Mouse (Mus musculus) gastrocnemius, postnatal 10 days (tissue): ENCODE data around the gene Acad12. TPM values are rescaled to one million over a fixed set of nuclear protein-coding genes. Genes with fewer than 3 reads are reported as not detected.

Experiments
- DNase-seq: peaks from one replicate; pipeline ENCODE4 v3.0.0; 2021; ENCODE audit warnings: mixed read lengths
- total RNA-seq, 2 experiments: library from RNA; stranded (reverse); gene quantifications; 2 replicates each; pipeline ENCODE4 v1.2.3; 2021

The Acad12 gene
- total RNA-seq, 2 experiments from 2014 or later: 10.1 to 10.3 TPM

DNA sequence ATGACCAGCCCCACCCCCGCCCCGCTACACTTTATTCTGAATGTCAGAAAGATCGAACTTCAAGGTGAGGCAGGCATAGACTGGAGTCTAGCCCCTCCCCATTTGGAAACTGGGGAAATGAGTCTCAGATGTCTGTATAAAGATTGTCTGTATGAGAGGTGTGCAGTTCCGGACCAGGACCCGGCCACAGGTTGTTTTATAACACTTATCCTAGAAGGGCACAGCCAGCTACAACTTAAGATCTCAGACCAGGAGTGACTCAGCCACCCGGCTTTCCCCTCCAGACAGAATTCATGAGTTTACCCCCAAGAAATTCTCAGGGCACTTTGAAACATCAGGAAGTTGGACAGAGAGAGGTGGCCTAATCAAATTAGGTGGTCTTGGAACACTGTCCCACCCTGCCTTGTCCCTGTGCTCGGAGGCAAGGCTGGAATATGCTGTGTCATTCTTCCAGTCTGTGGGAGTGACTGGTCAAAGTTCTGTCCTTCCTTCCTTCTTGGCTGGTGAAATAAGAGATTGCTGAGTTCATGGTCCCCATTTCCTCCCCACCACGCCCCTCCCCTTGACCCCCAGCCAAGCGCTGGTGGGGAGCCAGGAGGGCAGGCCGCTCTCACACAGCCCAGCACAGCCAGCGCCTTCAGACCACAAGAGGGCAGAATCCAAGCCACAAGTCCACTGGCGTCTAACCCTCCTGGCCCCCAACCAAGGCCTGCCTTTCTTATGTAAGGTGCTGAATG lies 34.8 kb downstream of the Acad12 start:
- peak; percentile 95 for DNase-seq

DNA sequence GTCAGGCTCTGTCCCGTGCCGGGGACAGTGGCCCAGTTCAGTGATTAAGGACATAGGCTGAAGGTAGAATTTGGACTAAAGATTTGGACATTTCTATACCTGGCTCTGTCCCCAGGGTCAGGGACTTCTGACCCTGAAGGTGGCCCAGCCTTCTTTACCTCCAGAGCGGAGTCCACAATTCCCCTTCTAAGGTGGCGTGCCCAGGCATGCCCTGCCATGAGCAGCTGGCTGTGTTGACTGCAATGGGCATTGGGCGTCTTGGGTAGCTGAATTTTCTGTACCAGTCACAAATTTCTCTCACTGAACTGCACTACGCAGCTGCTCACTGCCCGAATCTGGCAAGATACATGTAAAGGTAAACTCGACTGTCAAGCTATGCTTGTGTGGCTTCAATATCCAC lies 36.8 kb downstream of the Acad12 start:
- no peak for DNase-seq

GRCm38 (mm10) chr5:121576927-121577488 lies 41.7 kb downstream of the Acad12 start:
- no peak for DNase-seq

GRCm38 (mm10) chr5:121575867-121576266 lies 42.9 kb downstream of the Acad12 start:
- no peak for DNase-seq

GRCm38 (mm10) chr5:121574145-121574544 lies 44.6 kb downstream of the Acad12 start:
- no peak for DNase-seq

GRCm38 (mm10) chr5:121570787-121571186 lies 48.0 kb downstream of the Acad12 start:
- no peak for DNase-seq

- no peak for DNase-seq
Measured at GRCm38 (mm10) chr5:121569881-121570420, 48.8 kb downstream of the Acad12 start.

GRCm38 (mm10) chr5:121566035-121566681 lies 52.6 kb downstream of the Acad12 start:
- no peak for DNase-seq

- peak; percentile 93 for DNase-seq
Measured at GRCm38 (mm10) chr5:121564468-121564895, 54.3 kb downstream of the Acad12 start.

DNA sequence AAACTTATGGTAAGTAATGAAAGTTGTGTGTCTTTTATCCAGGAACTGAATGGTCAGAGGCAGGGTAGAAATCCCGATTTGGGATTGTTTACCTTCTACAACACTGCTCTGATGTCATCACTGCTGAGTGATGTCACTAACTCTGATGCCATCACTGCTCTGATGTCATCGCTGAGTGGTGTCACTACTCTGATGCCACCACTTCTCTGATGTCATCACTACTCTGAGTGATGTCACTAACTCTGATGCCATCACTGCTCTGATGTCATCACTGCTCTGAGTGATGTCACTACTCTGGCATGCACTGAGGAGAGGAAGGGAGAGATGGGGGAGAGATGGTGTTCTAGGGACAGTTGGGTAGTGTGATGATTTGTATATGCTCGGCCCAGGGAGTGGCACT lies 56.3 kb downstream of the Acad12 start:
- no peak for DNase-seq

DNA sequence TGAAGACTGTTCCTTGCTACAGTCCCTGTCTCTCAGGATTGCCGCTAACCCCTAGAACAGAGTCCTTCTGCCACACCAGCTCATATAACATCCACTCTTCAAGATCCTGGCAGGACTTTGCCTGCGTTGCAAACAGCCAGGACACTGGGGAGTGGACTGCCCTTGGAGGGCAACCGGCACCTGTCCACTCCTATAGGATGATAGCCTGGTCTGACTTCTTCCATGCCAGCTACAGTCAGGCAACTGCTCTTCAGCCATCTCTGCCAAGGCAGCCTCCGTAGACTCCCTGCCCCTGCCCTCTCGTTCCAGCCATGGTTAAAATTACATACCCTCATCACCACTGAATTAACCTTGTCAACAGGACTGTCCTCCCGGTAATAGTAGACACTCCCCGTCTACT lies 69.5 kb downstream of the Acad12 start:
- DNase-seq: peak; percentile 33

DNA sequence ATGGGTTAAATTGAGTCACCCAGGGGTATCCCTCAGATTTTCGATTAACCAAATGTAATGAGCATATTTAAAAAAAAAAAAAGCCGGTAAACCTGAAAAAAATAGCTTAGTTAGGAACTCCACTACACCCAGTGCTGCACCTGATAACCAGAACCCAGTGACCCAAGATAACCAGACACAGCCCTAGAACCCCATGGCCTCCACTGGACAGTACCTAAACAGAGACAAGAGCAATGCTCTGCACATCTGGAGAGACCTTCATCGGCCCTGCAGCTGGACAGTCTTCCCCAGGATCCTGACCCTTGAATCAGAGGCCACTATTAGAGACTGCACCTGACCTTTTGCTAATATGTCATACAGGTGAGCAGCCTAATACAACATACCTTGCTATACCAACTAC lies 71.7 kb downstream of the Acad12 start:
- DNase-seq: no peak

Other genes starting within 250 kb of the Acad12 start
- 10 to 100 TPM; 54.2 to 59.1 TPM for gene Trafd1, start 233.3 kb downstream of the Acad12 start, total RNA-seq
- gene Naa25, start 221.0 kb downstream of the Acad12 start, total RNA-seq: 10 to 100 TPM; 22.2 to 23.7 TPM
- 1 to 10 TPM; 6.4 to 7.1 TPM for gene Tmem116, start 167.0 kb downstream of the Acad12 start, total RNA-seq
- 10 to 100 TPM; 70.3 to 80.6 TPM for gene Erp29, start 166.4 kb downstream of the Acad12 start, total RNA-seq
- gene Adam1b, start 115.5 kb downstream of the Acad12 start, total RNA-seq: not detected
- gene Adam1a, start 73.5 kb downstream of the Acad12 start, total RNA-seq: 1 to 10 TPM; 2.3 to 3.7 TPM
- gene Gm42878, start 73.5 kb downstream of the Acad12 start, total RNA-seq: not detected
- gene Mapkapk5, start 73.0 kb downstream of the Acad12 start, total RNA-seq: 10 to 100 TPM; 64.4 to 72.4 TPM
- gene Aldh2, start 25.1 kb downstream of the Acad12 start, total RNA-seq: 100 to 1,000 TPM; 117 to 123 TPM
- gene Acad10, start 41.6 kb upstream of the Acad12 start, total RNA-seq: 1 to 10 TPM; 5.6 to 6.1 TPM
- 10 to 100 TPM; 24.2 to 26.2 TPM for gene Brap, start 41.6 kb upstream of the Acad12 start, total RNA-seq
- gene Atxn2, start 92.4 kb upstream of the Acad12 start, total RNA-seq: 100 to 1,000 TPM; 127 to 152 TPM
- 10 to 100 TPM; 18.3 to 22.5 TPM for gene Sh2b3, start 218.7 kb upstream of the Acad12 start, total RNA-seq
- gene Pheta1, start 230.0 kb upstream of the Acad12 start, total RNA-seq: 1 to 10 TPM; 6.4 to 7.6 TPM